Mouse (Mus musculus) liver, adult 2 months (tissue): ENCODE measurements around the gene H2al1f.
"Not testable (repeated sequence)": the region's sequence is repeated elsewhere in the genome, so short reads cannot be mapped to it uniquely, and the experiment has no call there.

Source experiments
- CTCF ChIP-seq: fragments of 200-500 bp; IDR thresholded peaks from 2 replicates; pipeline ENCODE4 v1.5.1; 2011; ENCODE audit warnings: low read depth, low read length, control low read depth
- POLR2A ChIP-seq: fragments of 200-500 bp; IDR thresholded peaks from 2 replicates; pipeline ENCODE4 v1.6.1; 2011; ENCODE audit warnings: low read length, control low read depth; ENCODE audit not compliant: insufficient read depth; ENCODE audit errors: extremely low read depth

DNA sequence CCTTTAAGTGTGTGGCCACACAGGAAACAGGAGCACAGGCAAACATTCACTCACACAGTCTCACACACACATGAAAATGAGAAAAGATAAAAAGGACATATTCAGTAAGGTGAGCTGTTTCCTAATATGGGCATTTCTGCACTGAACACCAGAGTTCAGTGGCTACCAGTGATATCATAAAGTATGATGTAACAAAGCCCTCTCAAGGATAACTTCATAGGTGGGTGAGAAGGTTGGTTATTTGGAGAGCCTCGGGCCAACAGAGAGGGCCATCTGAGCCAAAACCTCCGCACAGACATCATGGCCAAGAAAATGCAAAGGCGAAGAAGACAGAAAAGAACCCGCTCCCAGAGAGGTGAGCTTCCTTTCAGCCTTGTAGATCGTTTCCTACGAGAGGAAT is at the start of gene H2al1f:
- not testable (repeated sequence) for TF ChIP-seq POLR2A, CTCF
